Mouse (Mus musculus) cerebellum, adult (tissue): ENCODE data around the gene Tmem184b.
A peak's percentile ranks its signal among the peaks of the same experiment; 100 is the strongest.

ENCODE experiments used
- ATAC-seq: cut with Nextera tagmentation; 2 replicates; pipeline ENCODE4 v1.9.2; 2017; ENCODE audit warnings: mild to moderate bottlenecking, moderate library complexity, mixed read lengths; ENCODE audit not compliant: insufficient number of reproducible peaks, low FRiP score, low TSS enrichment

Tmem184b gene

GRCm38 (mm10) chr15:79402836-79403762, at the start of gene Tmem184b:
Tmem184b (minus strand) TSS chr15:79403569.
- peak; percentile 82 for ATAC-seq

- no peak for ATAC-seq
Observed at GRCm38 (mm10) chr15:79448041-79448440, 44.7 kb upstream of the Tmem184b start.

GRCm38 (mm10) chr15:79445786-79446654, 42.7 kb upstream of the Tmem184b start:
- no peak for ATAC-seq

- no peak for ATAC-seq
Observed at GRCm38 (mm10) chr15:79443856-79444410, 40.6 kb upstream of the Tmem184b start.

GRCm38 (mm10) chr15:79442961-79443518, 39.7 kb upstream of the Tmem184b start:
- ATAC-seq = no peak

GRCm38 (mm10) chr15:79442257-79442611, 38.9 kb upstream of the Tmem184b start:
- 0 out of 2 replicates have a peak, but pooled peaks have one; percentile 11 for ATAC-seq

- ATAC-seq = peak; percentile 17; the same call in 1 of the 2 replicates
Observed at GRCm38 (mm10) chr15:79441331-79442256, 38.2 kb upstream of the Tmem184b start.

- ATAC-seq = no peak
Observed at GRCm38 (mm10) chr15:79440651-79441330, 37.4 kb upstream of the Tmem184b start.

GRCm38 (mm10) chr15:79440223-79440622, 36.9 kb upstream of the Tmem184b start:
- ATAC-seq = no peak; the same call in 1 of the 2 replicates

GRCm38 (mm10) chr15:79439386-79439785, 36.0 kb upstream of the Tmem184b start:
- ATAC-seq = no peak

- no peak for ATAC-seq
Observed at GRCm38 (mm10) chr15:79438816-79439215, 35.4 kb upstream of the Tmem184b start.

- ATAC-seq = no peak
Observed at GRCm38 (mm10) chr15:79438209-79438810, 34.9 kb upstream of the Tmem184b start.

- ATAC-seq = no peak
Observed at GRCm38 (mm10) chr15:79437541-79438208, 34.3 kb upstream of the Tmem184b start.

GRCm38 (mm10) chr15:79436481-79436921, 33.1 kb upstream of the Tmem184b start:
- 0 out of 2 replicates have a peak, but pooled peaks have one; percentile 41 for ATAC-seq

GRCm38 (mm10) chr15:79435191-79435671, 31.9 kb upstream of the Tmem184b start:
- no peak for ATAC-seq

- no peak for ATAC-seq
Observed at GRCm38 (mm10) chr15:79432892-79433291, 29.5 kb upstream of the Tmem184b start.

GRCm38 (mm10) chr15:79432328-79432727, 29.0 kb upstream of the Tmem184b start:
- ATAC-seq = no peak
